Mouse (Mus musculus) yolk sac, embryonic 10.5 days (tissue): ENCODE data around the gene 1700037H04Rik.

ENCODE experiments used
- DNase-seq: peaks from one replicate; pipeline ENCODE4 v3.0.0-alpha.2; 2017; ENCODE audit warnings: low spot score

Gene 1700037H04Rik

DNA sequence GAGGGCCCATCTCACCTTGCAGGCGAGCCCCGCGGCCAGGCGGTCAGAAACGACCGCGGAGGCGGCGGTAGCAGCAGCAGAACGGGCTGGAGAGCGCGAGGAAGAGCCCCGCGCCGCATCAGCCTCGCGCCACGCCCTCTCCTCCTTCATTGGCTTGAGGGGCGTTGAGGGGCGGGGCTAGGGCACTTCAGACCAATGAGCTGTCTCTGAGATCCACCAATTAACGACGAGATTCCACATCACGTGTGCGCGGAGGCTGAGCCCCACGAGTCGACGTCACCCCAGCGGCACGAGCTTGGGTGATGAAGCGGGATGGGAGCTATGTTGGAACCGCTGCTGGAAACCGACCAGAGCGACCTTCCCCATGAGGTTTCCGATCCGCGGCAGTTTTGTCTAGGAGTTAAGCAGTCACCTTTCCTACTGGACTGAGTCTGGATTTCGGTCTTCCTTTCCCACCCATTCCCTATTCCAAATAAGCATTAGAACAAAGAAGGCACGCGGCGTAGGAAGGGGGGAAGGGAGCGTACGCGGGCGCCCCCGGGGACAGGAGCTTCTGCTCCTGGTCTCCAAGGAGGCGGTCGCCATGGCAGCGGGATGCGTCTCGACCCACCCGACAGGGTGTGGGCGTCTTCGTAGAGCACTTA is at the start of gene 1700037H04Rik:
Gene 1700037H04Rik, minus strand, starts transcription at position 144 of the 644 bp plus-strand sequence.
- peak; percentile 95 for DNase-seq

DNA sequence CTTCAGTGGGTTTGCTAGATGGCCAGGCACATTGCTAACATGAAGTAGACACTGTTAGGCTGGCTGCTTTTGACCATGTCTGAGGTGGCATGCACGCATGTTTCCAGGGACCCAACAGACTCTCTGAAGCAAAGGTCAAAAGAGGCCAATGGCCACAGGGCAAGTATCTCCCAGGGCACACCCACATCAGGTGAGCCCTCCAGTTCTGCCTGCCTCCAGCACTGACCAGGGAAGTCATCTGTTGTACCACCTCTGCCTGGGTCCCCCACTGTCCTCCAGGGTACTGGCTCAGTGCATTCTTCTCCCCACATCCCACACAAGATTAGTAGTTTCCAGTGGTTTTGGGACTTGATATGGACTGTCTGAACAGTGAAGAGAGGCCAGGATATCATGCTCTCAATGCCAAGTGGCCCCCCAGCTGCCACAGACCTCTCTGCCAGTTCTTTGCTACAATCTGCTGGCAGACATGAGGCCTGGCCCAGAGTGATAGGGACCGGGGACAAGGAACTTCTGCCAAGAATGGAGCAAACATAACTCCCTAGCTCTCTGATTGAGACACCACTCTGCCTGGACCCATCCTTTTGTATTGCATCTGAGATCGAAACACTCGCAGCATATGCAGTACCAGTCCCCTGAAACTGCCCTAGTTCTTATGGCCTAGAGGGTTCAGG is 49.4 kb upstream of the 1700037H04Rik start:
- DNase-seq = no peak

DNA sequence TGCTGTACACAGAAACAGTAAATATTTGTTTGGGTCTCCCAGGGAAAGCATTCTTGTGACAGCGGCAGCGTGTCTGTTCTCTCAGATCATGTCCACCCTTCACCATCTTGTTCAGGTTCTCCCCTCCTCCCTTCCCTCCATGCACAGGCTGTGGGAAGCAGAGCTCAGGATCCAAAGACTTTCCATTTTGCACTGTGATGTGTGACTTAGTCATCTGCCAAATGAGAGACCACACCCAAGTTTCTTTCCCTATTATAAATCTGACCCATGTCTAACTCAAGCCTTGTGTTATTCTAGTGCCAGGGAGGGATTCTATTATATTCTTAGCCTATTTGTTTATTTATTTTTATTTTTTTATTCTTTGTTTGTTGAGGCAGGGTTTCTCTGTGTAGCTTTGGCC is 48.5 kb upstream of the 1700037H04Rik start:
- no peak for DNase-seq

DNA sequence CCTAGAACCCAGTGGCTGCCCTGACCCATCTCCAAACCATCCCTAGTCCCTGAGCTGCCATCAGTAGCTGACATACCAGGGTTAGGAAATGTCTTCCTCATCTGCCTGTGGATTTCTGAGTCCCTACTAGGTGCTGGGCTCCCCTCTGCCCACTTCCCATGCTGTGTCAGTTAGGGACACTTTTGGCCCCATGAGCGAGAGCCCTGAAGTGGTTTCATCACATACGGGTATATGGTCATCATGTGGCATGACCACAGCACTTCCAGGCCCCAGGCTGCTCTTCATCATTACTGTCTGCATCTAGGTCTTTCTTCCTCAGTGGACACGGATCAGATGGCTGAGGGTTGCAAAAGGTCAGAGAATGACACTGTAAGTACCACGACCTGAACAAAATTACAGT is 46.9 kb upstream of the 1700037H04Rik start, which contains the start of gene Ap5s1:
Gene Ap5s1, plus strand, starts transcription at position 301 of the 400 bp plus-strand sequence.
- no peak for DNase-seq

DNA sequence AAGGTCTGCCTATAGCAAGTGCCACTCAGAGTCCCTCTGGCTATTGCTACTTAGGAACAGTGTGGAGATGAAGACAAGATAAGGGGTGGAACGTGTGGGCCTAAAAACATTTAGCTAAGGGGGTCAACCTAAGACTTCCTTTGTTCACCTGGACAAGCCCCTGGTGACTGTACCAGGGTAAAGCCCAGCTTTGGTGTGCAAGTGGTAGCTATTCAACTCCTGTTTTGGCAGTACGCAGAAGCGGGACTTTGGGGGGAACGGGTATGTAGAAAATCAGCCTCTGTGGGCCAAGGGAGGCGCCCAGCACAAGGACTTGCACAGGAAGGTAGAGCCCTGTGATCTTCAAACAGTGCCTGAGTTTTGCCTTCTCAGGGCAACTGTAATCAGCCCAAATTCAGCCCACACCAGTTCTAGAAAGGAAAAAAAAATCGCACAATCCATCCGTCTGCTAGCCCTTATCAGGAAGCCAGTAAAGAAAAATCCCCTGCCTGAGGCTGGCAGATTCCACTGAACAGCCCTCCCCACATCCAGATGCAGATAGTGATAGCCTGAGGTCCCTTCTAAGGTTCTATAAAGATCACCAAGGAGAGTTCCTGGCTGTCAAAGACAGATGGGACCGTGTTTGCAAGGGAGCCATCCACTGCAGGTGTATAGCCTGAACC is 45.8 kb upstream of the 1700037H04Rik start:
- peak; percentile 49 for DNase-seq

DNA sequence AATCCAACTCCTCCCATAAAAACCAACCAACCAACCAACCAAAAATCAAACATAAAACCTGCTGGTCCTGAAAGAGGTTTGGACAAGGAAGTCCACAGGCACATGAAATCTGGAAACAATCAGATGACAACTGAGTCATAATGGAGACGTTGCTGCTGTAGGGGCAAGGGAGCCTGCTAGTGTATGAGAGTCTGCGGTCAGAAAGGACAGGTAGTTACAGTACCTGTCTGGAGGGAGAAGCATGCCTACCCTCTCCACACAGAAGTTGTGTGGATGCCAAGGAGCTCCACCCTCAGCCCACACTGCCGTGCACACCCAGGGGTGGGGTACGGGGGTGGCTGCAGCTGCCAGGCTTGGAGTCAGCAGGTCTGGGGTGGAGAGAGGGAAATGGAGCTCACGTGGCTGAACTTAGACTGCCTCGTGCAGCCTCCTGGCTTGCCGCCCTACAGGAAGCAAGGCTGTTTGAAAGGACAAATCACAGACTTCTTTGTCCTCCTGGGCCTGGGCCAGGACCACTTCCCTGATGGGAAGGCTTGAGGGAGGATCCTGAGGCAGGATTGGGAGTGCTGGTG is 44.6 kb upstream of the 1700037H04Rik start:
- no peak for DNase-seq

DNA sequence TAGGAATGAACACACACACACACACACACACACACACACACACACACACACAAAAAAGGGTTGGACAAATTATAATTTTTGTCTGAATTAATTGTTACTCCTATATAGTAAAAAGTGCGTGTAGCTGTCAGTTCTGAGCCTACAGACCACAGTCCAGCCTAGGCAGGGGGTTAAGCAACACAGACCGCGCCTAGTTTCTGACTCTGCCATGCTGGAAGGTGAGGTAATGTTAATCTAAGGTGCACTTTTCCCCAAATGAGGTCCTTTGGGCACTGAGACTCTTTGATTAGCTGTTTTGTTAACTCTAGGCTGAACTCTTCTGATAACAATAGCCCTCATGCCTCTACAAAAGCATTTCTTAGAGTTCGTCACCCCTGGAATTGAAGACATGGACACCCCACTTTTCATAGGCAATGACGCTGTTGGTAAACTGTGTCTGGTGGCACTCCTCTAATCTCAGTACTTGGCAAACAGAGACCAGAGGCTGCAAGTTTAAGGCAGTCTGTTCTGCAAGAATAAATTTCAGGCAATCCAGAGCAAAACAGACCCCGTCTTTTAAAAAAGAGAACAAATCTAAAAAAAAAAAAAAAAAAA is 44.0 kb upstream of the 1700037H04Rik start:
- no peak for DNase-seq

DNA sequence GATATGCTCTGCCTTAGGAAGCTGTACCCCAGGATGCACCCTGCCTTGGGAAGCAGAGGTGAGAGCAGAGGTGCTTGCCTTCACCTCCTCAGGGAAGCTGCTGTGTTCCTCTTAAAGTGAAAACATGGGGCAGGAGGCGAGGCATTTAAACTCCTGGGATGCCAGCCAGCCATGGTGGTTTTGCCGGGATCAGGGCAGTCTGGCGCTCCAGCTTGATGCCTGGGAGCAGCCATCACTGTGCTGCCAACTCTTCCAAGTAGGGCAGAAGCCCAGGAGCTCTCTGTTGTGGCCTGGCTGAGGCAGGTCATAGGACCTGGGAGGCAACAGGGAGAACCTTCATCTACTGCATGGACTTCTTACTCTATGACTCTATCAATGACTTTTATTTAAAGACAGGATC is 41.4 kb upstream of the 1700037H04Rik start:
- no peak for DNase-seq

DNA sequence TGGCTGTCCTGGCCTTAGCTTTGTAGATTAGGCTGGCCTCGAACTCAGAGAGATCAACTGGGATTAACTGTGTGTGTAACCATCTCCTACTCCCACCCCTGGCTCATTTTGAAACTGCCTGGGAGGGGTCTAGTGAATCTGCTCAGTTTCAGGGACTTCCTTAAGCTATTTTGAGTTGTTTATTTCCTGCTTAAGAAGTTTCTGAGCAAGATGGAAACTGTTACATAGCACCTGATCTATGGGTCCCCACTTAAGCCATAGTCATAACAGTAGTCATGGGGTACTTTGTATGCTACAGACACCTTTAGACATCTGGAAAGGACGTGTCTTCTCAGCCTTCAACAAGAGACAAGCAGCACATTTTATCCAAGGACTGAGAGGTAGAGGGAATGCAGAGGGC is 40.8 kb upstream of the 1700037H04Rik start:
- DNase-seq = no peak

DNA sequence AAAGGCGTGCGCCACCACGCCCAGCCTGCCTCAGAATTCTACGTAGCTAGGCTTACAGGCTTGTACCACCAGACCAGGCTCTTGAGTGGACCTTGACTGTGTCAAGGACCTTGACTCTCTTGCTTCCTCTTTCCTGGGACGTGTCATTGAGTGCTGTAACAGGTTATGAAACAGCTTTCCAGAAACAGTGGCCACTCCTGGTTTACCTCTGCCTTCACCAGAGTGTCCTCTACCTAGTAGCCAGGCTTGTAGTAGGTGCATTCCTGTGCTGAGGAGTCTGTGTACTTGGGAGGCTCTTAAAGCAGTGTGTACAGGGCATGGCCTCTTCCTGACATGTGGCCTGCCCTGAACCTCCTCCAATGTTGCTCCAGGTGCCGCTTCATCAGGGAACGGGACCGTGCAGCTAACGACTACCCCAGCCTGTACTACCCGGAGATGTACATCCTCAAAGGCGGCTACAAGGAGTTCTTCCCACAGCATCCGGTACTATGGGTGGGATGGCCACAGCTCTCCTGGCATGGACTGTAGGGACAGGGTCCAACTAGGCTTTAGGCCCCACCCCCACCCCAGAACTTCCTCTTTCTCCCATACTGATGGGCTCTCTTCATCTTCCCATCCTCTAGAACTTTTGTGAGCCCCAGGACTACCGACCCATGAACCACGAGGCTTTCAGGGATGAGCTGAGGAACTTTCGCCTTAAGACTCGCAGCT is 36.9 kb upstream of the 1700037H04Rik start:
- no peak for DNase-seq

DNA sequence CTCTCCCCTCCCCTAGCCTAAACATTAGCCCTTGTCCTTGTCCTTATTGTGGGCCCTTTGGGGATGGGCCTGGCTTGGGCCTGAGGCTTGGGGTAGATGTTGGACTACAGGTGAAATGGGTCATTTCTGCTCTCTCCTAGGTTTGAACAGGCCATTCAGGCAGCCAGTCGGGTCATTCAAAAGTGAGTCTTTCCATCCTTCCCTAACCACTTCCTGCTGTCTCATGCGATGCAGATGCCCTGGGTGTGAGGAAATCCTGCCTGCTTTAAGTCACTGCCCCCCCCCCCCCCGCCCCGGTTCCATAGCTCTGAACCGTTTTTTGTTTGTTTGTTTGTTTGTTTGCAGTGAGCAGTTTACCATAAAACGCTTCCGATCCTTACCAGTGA is 31.1 kb upstream of the 1700037H04Rik start:
- DNase-seq = no peak

DNA sequence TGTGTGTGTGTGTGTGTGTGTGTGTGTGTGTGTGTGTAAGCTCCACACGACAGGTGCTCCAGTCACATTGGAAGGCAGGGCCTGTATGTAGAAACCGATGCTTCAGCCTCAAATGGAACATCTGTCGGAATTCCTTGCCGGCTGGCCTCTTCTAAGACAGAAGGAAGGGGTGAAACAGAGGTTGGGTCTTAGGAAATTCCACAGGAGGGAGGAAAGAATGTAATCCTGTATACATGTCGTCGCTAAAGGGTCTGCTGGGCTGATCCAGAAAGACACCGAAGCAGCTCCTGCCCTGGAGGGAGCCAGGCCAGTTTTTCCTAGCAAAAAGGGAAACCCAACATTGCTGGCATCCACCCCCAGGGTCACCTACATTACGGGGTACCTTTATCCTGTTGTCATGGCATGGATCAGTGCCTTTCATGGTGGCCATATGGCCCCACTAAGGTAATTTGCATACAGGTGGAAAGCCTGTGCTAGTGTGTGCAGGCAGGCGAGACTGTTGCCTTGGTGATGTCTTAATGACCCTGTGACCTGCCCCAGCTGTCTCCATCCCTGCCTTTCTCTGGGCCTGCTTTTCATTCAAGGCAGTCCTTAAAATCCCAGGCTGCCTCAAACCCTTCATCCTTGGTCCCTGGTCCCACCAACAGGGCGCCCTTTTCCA is 30.6 kb upstream of the 1700037H04Rik start:
- no peak for DNase-seq

DNA sequence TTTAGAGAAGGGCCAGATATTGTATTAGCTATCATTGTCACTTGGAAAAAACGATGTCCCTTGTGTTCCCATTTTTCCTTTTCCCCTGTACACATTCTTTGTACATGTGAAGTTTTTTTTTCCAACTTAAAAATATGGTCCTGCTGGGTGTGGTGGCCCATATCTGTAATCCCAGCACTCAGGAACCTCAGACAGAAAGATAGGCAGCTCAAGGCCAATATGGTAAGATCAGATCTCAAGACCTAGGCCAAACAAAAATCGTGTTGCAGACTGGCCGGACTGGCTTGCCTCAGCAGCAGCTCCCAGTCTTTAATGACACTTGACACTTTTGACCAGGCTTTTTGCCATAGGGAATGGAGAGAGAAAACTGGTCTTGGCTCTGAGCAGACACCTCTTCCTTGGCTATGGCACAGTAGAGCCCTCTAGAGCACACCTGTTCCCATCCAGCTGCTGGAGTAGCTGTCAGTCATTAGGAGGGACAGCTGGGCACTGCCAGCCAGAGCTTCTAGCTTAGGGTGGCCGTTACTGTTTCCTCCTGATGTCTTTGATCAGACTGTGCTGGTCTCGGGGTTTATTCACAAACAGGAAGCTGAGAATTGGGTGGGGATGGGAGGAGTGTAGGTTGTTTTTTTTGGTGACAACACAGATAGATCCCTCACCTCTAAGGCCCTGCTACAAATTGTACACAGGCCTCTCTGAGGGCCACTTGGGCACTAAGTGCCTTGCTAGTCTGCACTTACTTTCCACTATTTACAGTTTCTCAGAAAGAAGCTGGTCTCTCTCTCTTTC is 29.8 kb upstream of the 1700037H04Rik start:
- DNase-seq = no peak

DNA sequence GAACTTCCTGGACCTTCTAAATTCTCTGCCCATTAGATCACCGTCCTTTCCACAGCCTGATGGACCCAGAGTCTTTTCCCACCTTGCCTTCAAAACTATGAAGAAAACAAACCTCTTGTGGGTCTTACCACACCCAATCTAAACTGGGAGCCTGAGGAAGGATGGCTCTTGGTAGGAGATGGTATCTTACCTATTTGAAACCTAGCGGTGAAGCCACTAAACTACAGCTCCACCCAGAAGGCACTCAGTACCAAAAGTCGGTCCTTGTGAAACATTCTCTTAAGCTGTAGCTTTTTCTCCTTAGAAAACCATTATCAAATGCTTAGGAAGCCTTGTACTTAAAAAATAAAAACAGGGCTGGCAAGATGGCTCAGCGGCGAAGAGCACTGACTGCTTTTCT is 28.4 kb upstream of the 1700037H04Rik start:
- no peak for DNase-seq

DNA sequence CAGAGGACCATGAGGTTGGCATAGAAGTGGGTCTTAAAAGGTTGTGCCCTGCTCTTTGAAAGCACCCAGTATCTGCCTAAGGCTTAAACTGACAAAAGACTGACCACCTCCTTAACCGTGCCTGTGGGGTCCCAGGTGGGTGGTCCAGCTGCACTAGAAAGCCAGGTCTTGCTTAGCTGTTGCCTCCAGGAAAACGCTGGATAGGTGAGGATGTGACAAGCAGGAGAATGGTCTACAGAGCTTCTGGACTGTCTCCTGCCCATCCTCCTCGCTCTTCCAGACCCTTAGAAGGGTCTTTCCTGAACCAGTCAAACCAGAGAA is 27.7 kb upstream of the 1700037H04Rik start:
- DNase-seq = no peak

DNA sequence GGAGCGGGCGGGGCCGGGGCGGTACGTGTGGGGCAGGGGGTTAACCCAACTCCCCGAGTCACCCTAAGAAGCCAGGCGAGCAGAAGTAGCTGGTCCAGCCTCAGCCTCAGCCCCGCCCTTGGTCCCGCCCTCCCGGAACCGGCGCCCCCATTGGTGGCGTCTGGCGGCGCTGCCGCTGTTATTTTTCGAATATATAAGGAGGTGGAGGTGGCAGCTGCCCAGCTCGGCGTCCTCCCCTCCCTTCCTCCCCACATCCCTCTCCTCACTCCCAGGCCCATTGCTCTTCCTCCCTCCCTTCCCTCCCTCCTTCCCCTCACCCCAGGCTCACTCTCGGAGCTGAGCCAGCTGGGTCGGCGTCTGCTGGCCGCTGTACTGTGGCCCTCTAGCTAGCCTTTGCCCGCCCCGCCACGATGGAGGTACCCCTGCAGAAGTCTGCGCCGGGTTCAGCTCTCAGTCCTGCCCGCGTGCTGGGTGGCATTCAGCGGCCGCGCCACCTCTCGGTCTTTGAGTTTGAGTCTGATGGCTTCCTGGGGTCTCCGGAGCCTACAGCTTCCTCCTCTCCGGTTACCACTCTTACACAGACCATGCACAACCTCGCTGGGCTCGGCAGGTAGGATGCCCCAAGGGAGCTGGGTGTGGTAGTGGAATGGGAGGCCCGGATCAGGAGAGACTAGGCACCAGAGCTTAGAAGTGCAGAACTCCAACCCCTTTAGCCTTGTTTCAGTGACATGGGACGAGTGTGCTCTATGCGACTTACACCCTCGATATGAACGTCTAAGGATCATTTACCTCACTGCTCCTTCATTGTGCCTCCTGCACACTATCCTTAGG is 27.1 kb upstream of the 1700037H04Rik start, which contains the start of the genes Cdc25b and Spef1:
Gene Cdc25b, plus strand, starts transcription at position 179 of the 831 bp plus-strand sequence.
Gene Spef1, minus strand, starts transcription at position 512 of the 831 bp plus-strand sequence.
- peak; percentile 85 for DNase-seq

DNA sequence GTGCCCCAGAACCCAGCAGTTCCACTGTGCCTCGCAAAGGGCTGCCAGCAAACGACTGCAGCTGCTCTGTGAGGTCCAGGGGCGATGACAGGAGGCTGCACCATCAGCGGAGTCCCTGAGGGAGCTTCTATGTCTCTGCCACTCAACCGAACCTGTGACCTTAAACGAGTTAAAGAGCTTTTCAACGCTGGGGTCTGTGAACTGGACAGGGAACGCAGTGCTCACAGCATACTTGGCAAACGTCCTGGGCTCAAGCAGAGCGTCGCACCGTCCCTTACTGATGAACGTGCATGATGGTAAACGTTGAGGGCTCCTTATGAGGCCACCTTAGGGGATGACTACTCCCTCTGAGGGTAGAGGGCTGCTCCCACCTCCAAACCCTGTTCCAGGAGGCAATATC is 26.5 kb upstream of the 1700037H04Rik start:
- DNase-seq = no peak

DNA sequence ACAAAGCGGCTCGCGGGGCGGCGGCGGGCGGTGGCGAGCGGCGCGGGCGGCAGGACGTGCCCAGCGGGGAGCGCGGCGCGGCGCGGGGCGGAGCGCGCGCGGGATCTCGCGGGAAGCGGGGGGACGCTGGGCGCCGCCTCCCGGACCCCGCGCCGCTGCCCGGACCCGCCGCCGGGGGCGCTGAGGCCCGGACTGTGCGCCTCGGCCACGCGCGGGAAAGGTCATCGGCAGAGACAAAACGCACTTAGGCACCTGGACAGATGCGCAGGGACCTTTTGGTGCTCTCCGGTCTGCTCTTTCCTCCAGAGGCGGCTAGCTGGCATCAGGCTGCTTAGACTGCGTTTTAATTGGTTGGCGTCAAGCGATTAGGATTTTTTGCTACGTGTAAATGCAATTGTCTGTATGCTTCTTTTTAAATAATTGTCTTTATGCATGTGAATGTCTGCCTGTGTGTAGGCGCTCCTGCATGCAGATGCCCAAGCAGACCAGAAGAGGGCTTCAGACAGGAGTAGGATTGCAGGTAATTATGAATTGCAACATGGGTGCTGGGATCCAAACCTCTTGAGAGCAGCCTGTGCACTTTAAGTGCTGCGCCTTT is 20.2 kb upstream of the 1700037H04Rik start, which contains the start of gene Cenpb:
Gene Cenpb, minus strand, starts transcription at position 78 of the 598 bp plus-strand sequence.
- DNase-seq = peak; percentile 77
